Mouse (Mus musculus): Measurements from ENCODE around the gene Prkca.

Gene Prkca

DNA sequence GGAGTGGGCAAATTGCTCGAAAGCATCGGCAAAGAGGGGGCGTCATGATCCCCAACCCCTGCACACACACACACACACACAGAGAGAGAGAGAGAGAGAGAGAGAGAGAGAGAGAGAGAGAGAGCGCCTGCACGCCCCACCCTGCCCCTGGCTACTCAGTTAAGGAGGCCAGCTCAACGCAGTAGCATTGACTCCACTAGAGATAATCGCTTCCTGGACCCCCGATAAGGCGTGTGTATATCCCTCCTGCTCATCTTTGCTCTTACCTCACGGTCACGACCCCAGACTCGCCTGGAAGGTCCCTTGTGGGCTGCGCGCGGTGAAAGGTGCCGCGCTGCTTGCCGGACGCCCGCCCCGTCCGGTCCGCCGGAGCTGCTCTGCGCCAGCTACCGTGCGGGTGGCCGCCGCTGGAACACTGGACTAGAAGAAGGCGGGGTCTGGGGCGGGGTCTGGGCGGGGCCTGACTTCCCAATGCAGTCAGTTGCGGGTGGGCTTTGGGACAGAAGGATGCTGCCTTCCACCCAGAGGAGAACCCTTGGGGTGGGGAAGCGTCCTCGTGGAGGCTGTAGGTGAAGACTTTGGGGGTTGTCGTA is 429.0 kb downstream of the Prkca start, which contains the start of gene Cacng5:
TSS of gene Cacng5 (minus strand) at position 422 of the 593 bp plus-strand sequence.
- DNase-seq: no peak

DNA sequence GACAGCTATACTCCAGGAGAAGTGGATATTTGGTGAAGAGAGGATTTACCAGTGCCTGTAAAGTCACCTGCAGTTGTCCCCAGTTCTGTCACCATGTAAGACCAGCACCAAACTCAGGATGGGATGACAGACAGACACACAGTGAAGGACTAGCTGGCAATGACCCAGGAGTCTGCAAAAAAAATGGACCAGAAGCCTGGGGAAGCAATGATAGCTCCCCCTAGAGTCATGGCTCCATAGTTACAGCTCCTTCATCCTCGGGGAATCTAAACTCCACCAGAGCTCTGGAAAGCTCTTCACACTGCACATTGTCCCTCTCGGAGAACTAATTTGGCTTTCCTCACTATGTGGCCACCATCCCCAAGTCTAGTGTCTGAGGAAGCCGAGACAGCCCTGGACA is 430.4 kb downstream of the Prkca start:
- no peak for DNase-seq

DNA sequence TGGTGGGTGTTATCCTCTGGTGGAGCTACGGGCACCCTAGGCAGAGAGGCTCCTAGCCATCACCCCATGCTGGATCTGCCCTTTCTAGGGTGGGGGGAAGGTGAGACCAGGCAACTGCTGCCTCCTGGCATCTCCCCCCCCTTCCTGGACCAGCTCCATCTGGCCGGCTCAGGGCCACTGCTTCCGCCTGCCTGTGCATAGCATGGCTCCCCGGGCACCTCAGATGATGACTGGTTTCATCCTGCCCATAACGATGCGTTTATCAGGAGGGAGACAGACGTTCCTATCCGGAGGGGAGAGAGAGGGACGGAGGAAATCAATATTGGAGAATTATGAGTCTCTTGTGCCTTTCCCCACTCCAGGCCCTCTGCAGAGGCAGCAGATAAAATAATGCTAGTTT is 438.4 kb downstream of the Prkca start:
- DNase-seq: no peak

DNA sequence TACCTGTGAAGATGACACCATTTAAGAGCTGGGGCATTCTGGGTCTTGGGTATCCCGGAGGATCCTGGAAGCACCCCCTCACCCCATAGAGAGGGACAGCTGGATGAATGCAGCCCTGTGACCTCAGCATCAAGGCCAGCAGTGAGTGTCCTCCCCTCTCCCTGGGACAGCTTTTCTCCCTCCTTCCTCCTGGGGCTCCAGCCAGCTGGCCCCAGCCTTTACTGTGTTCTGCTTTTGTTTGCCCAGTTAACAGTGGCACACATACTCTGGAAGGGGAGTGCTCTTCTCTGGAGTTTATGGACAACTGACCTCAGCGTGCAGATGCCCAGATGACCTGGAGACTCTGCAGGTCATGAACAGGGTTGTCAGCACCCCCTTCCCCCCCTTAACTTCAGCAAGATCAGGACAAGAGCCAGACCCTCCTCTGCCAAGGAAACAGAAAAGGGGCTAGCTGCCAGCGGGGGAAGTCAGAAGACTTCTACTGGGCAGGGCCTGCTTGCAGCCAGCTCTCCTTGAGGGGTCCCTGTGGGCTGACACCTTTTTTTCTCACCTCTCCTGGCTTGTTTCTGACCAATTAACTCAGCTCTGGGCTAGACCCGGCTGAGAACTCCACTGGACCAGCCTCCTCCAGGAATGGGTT is 439.6 kb downstream of the Prkca start:
- no peak for DNase-seq

DNA sequence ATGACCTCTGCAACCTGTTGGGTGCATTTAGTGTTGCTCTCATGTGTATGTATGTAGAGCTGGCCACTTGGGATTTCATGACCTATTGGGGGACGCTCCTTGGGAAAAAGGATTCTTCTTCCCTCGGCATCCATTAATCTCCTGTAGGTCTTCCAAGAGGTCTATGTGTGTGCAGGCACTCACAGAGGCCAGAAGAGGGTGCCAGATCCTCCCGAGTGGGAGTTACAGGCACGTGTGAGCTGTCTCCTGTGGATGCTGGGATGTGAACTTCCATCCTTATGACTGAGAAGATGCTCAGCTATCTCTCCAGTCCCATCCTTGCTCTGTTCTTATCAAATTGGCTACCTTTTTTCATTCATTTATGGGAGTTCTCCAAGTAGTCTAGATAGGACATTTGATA is 443.3 kb downstream of the Prkca start:
- DNase-seq: no peak

DNA sequence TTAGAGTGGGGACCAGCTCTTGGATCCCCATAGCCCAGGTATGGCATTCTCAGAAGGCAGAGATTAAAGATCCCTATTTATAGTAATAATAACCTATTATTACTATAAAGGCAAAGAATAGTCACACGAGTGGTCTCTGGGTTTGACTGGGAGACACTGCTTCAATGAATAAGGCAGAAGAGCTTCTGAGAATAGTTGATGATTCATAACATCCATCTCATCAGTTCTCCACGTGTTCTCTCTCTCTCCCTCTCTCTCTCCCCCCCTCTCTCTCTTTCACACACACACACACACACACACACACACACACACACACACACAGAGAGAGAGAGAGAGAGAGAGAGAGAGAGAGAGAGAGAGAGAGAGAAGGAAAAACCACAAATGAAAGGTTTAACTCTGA is 445.0 kb downstream of the Prkca start:
- no peak for DNase-seq

DNA sequence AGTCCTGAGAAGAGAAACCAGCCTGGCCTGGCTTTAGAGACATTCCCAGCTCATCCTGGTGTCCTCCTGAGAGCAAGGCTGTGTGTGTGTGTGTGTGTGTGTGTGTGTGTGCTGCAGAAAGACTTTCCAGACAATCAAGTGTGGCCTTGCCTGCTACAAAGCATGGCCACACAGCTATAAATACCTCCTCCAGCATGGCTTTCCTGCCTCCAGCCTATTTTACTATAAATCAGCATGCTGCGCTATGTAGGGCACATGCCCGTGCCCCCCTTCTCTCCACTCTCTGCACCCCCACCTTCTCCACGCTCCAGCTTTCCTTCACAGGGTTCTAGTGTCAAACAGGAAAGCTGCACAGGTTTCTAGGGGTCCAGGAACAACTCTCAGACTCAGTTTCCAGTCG is 448.1 kb downstream of the Prkca start:
- DNase-seq: no peak

DNA sequence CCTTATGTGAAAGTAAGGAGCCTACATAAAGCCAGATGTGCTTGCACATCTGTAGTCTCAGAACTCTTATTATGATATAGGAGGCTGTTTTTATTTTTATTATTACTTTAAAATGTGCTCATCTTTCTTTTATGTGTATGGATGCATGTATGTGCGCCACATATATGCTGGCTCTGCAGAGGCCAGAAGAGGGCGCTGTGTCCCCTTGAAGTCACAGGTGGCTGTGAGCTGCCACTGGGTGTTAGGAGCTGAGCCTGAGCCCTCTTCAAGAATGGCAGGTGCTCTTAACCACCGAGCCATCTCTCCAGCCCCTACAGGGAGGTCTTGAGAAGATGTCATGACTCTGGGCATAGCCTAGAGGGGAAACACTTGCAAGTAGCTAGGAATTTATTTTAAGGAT is 452.4 kb downstream of the Prkca start:
- no peak for DNase-seq

DNA sequence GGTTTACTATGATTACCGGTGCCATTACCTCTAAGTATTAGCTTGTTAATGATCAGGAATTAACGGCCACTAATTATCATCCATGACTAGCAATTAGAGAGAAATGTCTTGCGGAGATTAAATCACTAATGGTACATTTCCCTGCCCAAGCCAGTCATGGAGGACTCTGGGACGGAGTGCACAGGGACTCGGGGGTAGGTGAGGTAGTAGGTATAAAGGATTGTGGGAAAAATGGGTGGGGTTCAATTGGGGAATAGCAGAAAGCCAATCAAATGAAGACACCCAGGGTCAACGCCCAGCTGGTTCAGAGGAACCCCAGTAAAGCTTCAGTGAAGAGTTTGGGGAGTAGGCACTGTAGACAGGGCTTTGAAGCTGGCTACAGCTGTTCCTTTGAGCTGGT is 456.4 kb downstream of the Prkca start:
- no peak for DNase-seq
